Comparison of ENCODE assay signal across 11 mouse cellular contexts in the genomic region with DNA sequence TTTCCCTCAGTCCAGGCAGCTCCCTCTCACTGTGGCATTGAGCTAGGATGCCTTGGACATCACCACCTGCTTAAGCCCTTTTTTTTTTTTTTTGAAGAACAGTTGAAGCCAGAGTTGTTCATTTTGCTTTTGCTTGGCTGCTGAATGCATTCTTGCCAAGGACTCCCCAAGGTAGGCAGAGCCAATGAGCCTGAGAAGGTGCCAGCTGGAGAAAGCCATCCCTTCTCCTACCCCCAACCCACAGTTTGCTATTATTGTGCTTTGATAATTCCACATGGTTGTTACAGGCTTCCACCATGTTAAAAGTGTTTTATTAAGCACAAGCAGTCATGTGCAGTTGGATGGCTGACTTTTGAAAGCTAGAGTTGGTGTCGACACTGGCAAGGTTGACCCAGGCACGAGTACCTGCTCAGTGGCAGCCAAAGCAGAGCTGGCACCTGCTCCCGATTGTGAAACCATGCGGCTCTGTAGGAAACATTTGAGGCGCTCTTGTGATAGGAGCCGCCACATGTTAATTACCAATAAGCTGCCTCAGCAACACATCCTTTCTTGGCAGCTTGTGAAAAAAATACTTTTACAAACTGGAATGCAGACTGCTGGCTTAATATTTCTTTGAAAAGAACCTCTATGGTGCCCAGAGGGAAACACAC.
A peak's percentile ranks its signal among the peaks of the same experiment; 100 is the strongest.
DNase-seq lines count a peak whose midpoint lies in the region; ATAC-seq and TF ChIP-seq lines count a peak whose summit lies in the region.
"Had no signal": no experiment of that assay in that cellular context is flagged by ENCODE, and none has a peak within 500 bp of the region (broad histone marks: within the 10 kb centered on the region; RNA-seq: fewer than 3 reads in every experiment).

No protein-coding gene starts in this region.

- H3K27ac ChIP-seq in heart, embryonic 10.5 days, result no peak overlapping the region
- no peak overlapping the region for H3K27ac ChIP-seq in neural tube, embryonic 15.5 days (replicated peaks)
- H3K27ac ChIP-seq in forebrain, postnatal 0 days (ENCODE audit: low read depth, low read length), result no peak overlapping the region
- H3K27ac ChIP-seq: intestine, embryonic 15.5 days; liver, embryonic 15.5 days had no signal

- H3K27me3 ChIP-seq in heart, embryonic 10.5 days (ENCODE audit: insufficient read depth, poor library complexity, severe bottlenecking), result no peaks in the 10 kb centered on the region
- H3K27me3 ChIP-seq in neural tube, embryonic 15.5 days (replicated peaks), result no peaks in the 10 kb centered on the region
- no peaks in the 10 kb centered on the region for H3K27me3 ChIP-seq in forebrain, postnatal 0 days (ENCODE audit: insufficient read depth, low read length)
- H3K27me3 ChIP-seq: intestine, embryonic 15.5 days; liver, embryonic 15.5 days had no signal

- peak; percentile 45 for ATAC-seq in neural tube, embryonic 15.5 days (ENCODE audit: low FRiP score)
- peak; percentile 45; the same call in 1 of the 2 replicates for ATAC-seq in forebrain, postnatal 0 days
- ATAC-seq: intestine, embryonic 15.5 days had no signal

- H3K4me3 ChIP-seq in heart, embryonic 10.5 days, result no peak overlapping the region
- H3K4me3 ChIP-seq in neural tube, embryonic 15.5 days (replicated peaks), result no peak overlapping the region
- H3K4me3 ChIP-seq in forebrain, postnatal 0 days (ENCODE audit: low read depth, low read length), result no peak overlapping the region
- H3K4me3 ChIP-seq: intestine, embryonic 15.5 days; liver, embryonic 15.5 days had no signal

- TF ChIP-seq CTCF in forebrain, postnatal 0 days (IDR thresholded peaks at IDR 0.05; ENCODE audit: low read depth), result no peak

- H3K9me3 ChIP-seq in heart, embryonic 10.5 days, result no peaks in the 10 kb centered on the region
- H3K9me3 ChIP-seq in neural tube, embryonic 15.5 days (replicated peaks), result no peaks in the 10 kb centered on the region
- H3K9me3 ChIP-seq in forebrain, postnatal 0 days (ENCODE audit: low read length), result no peaks in the 10 kb centered on the region
- H3K9me3 ChIP-seq: intestine, embryonic 15.5 days; liver, embryonic 15.5 days had no signal

- peak; percentile 55 to 65 for DNase-seq in heart, adult 18-20 months
- DNase-seq in heart, embryonic 10.5 days (ENCODE audit: low spot score), result no peak
- DNase-seq in neural tube, embryonic 10.5 days (ENCODE audit: extremely low spot score, low spot score), result no peak
- DNase-seq in forebrain, postnatal 0 days, result peak; percentile 7
- DNase-seq in thymus, postnatal 14 days, result no peak
- no peak for DNase-seq in MN1 (ENCODE audit: low spot score)
- no peak for DNase-seq in thymus, postnatal 36 days
- DNase-seq: spleen, adult 18-20 months had no signal

- H3K4me2 ChIP-seq in neural tube, embryonic 15.5 days, result no peak overlapping the region
- H3K4me2 ChIP-seq in forebrain, postnatal 0 days (ENCODE audit: low read depth), result no peak overlapping the region
- H3K4me2 ChIP-seq: intestine, embryonic 15.5 days; liver, embryonic 15.5 days had no signal

- H3K36me3 ChIP-seq in heart, embryonic 10.5 days, result no peaks in the 10 kb centered on the region
- H3K36me3 ChIP-seq in neural tube, embryonic 15.5 days, result no peaks in the 10 kb centered on the region
- no peaks in the 10 kb centered on the region for H3K36me3 ChIP-seq in forebrain, postnatal 0 days (ENCODE audit: insufficient read depth)
- H3K36me3 ChIP-seq: intestine, embryonic 15.5 days; liver, embryonic 15.5 days had no signal

- WGBS in heart, embryonic 10.5 days, result 79% methylated on average over 6 of the region's 6 CpGs
- 75% methylated on average over 6 of the region's 6 CpGs for WGBS in neural tube, embryonic 15.5 days
- 50% methylated on average over 6 of the region's 6 CpGs for WGBS in forebrain, postnatal 0 days

- no peaks in the 10 kb centered on the region for H3K4me1 ChIP-seq in heart, embryonic 10.5 days
- H3K4me1 ChIP-seq in neural tube, embryonic 15.5 days, result no peaks in the 10 kb centered on the region
- H3K4me1 ChIP-seq in forebrain, postnatal 0 days (ENCODE audit: insufficient read depth), result no peaks in the 10 kb centered on the region
- H3K4me1 ChIP-seq: intestine, embryonic 15.5 days; liver, embryonic 15.5 days had no signal

- H3K9ac ChIP-seq in neural tube, embryonic 15.5 days (replicated peaks), result no peak overlapping the region
- H3K9ac ChIP-seq in forebrain, postnatal 0 days, result no peak overlapping the region
- H3K9ac ChIP-seq: intestine, embryonic 15.5 days; liver, embryonic 15.5 days had no signal

Comparison
In these comparisons a context has a peak if more than half of its experiments do, and no peak if none do; other contexts are left out.
1. DNase-seq: peak in heart, adult 18-20 months (2 of 2) and forebrain, postnatal 0 days (single experiment); none in heart, embryonic 10.5 days (single experiment), neural tube, embryonic 10.5 days (single experiment), thymus, postnatal 14 days (single experiment), MN1 (single experiment) and thymus, postnatal 36 days (0 of 2).